Mouse (Mus musculus): ENCODE results near the gene Gm13287. TPM values are rescaled to one million over a fixed set of nuclear protein-coding genes. Genes with fewer than 3 reads are reported as not detected.

Gm13287 gene
- polyA plus RNA-seq, 1 experiment: not detected

- Histone ChIP-seq H3K4me1 (ENCODE audit: control insufficient read depth, insufficient read depth, low read length) (no peaks in the 10 kb centered on the region), H3K27ac (ENCODE audit: control insufficient read depth, insufficient read depth, low read depth, low read length) (no peak overlapping the region), H3K36me3 (ENCODE audit: control insufficient read depth, insufficient read depth, low read length) (no peaks in the 10 kb centered on the region), H3K4me3 (ENCODE audit: control insufficient read depth, low read depth, low read length) (no peak overlapping the region), H3K27me3 (ENCODE audit: control insufficient read depth, insufficient read depth, low read length) (no peaks in the 10 kb centered on the region)
- TF ChIP-seq CTCF (IDR thresholded peaks at IDR 0.05; ENCODE audit: control insufficient read depth, insufficient read depth, insufficient replicate concordance, low read depth, low read length) (no peak), POLR2A (IDR thresholded peaks at IDR 0.05; ENCODE audit: control insufficient read depth, low read depth, low read length) (no peak)
These were observed 37.0 kb downstream of the Gm13287 start for GRCm38 (mm10) chr4:88840058-88840457.

GRCm38 (mm10) chr4:88841438-88841911 lies 38.4 kb downstream of the Gm13287 start, which contains the start of gene Ifna4:
TSS of gene Ifna4 (plus strand) at chr4:88841861.
- H3K27ac ChIP-seq (ENCODE audit: control insufficient read depth, insufficient read depth, low read depth, low read length): no peak within 1 kb of the TSS
- no peak within 1 kb of the TSS for H3K4me3 ChIP-seq (ENCODE audit: control insufficient read depth, low read depth, low read length)
- no peaks in the 10 kb centered on the region for H3K4me1 ChIP-seq (ENCODE audit: control insufficient read depth, insufficient read depth, low read length)
- no peaks in the 10 kb centered on the region for H3K36me3 ChIP-seq (ENCODE audit: control insufficient read depth, insufficient read depth, low read length)
- no peak for TF ChIP-seq POLR2A (IDR thresholded peaks at IDR 0.05; ENCODE audit: control insufficient read depth, low read depth, low read length)
- TF ChIP-seq CTCF (IDR thresholded peaks at IDR 0.05; ENCODE audit: control insufficient read depth, insufficient read depth, insufficient replicate concordance, low read depth, low read length): no peak
- H3K27me3 ChIP-seq (ENCODE audit: control insufficient read depth, insufficient read depth, low read length): no peaks in the 10 kb centered on the region

- TF ChIP-seq POLR2A (IDR thresholded peaks at IDR 0.05; ENCODE audit: control insufficient read depth, low read depth, low read length) (no peak), CTCF (IDR thresholded peaks at IDR 0.05; ENCODE audit: control insufficient read depth, insufficient read depth, insufficient replicate concordance, low read depth, low read length) (no peak)
- H3K4me1 ChIP-seq (ENCODE audit: control insufficient read depth, insufficient read depth, low read length): no peaks in the 10 kb centered on the region
- H3K27ac ChIP-seq (ENCODE audit: control insufficient read depth, insufficient read depth, low read depth, low read length): no peak overlapping the region
- H3K27me3 ChIP-seq (ENCODE audit: control insufficient read depth, insufficient read depth, low read length): no peaks in the 10 kb centered on the region
- H3K36me3 ChIP-seq (ENCODE audit: control insufficient read depth, insufficient read depth, low read length): no peaks in the 10 kb centered on the region
- H3K4me3 ChIP-seq (ENCODE audit: control insufficient read depth, low read depth, low read length): no peak overlapping the region
These were observed 42.3 kb downstream of the Gm13287 start for GRCm38 (mm10) chr4:88845334-88845733.

- H3K4me3 ChIP-seq (ENCODE audit: control insufficient read depth, low read depth, low read length): no peak within 1 kb of the TSS
- no peaks in the 10 kb centered on the region for H3K27me3 ChIP-seq (ENCODE audit: control insufficient read depth, insufficient read depth, low read length)
- H3K27ac ChIP-seq (ENCODE audit: control insufficient read depth, insufficient read depth, low read depth, low read length): no peak within 1 kb of the TSS
- TF ChIP-seq CTCF (IDR thresholded peaks at IDR 0.05; ENCODE audit: control insufficient read depth, insufficient read depth, insufficient replicate concordance, low read depth, low read length) (no peak), POLR2A (IDR thresholded peaks at IDR 0.05; ENCODE audit: control insufficient read depth, low read depth, low read length) (no peak)
- no peaks in the 10 kb centered on the region for H3K4me1 ChIP-seq (ENCODE audit: control insufficient read depth, insufficient read depth, low read length)
- H3K36me3 ChIP-seq (ENCODE audit: control insufficient read depth, insufficient read depth, low read length): no peaks in the 10 kb centered on the region
These were observed 46.6 kb downstream of the Gm13287 start, which contains the start of gene Ifna1 for GRCm38 (mm10) chr4:88849698-88850097. TSS of gene Ifna1 (plus strand) at chr4:88850087.

GRCm38 (mm10) chr4:88851026-88851763 lies 48.1 kb downstream of the Gm13287 start:
- no peak overlapping the region for H3K4me3 ChIP-seq (ENCODE audit: control insufficient read depth, low read depth, low read length)
- H3K27ac ChIP-seq (ENCODE audit: control insufficient read depth, insufficient read depth, low read depth, low read length): no peak overlapping the region
- H3K36me3 ChIP-seq (ENCODE audit: control insufficient read depth, insufficient read depth, low read length): no peaks in the 10 kb centered on the region
- H3K4me1 ChIP-seq (ENCODE audit: control insufficient read depth, insufficient read depth, low read length): no peaks in the 10 kb centered on the region
- no peak for TF ChIP-seq POLR2A (IDR thresholded peaks at IDR 0.05; ENCODE audit: control insufficient read depth, low read depth, low read length)
- no peak for TF ChIP-seq CTCF (IDR thresholded peaks at IDR 0.05; ENCODE audit: control insufficient read depth, insufficient read depth, insufficient replicate concordance, low read depth, low read length)
- no peaks in the 10 kb centered on the region for H3K27me3 ChIP-seq (ENCODE audit: control insufficient read depth, insufficient read depth, low read length)

Other genes with a start within 250 kb of the Gm13287 start
- gene Ifna15, start 245.0 kb upstream of the Gm13287 start, polyA plus RNA-seq (2012; rRNA removed): not detected in 2 replicates
- gene Ifna14, start 231.5 kb upstream of the Gm13287 start, polyA plus RNA-seq (2012; rRNA removed): not detected in 2 replicates
- not detected in 2 replicates for gene Ifna9, start 210.9 kb upstream of the Gm13287 start, polyA plus RNA-seq (2012; rRNA removed)
- gene Ifna12, start 199.9 kb upstream of the Gm13287 start, polyA plus RNA-seq (2012; rRNA removed): not detected in 2 replicates
- not detected in 2 replicates for gene C87499, start 168.8 kb upstream of the Gm13287 start, polyA plus RNA-seq (2012; rRNA removed)
- not detected in 2 replicates for gene Ifna13, start 158.8 kb upstream of the Gm13287 start, polyA plus RNA-seq (2012; rRNA removed)
- not detected in 2 replicates for gene Ifna16, start 126.3 kb upstream of the Gm13287 start, polyA plus RNA-seq (2012; rRNA removed)
- not detected in 2 replicates for gene Ifna2, start 119.3 kb upstream of the Gm13287 start, polyA plus RNA-seq (2012; rRNA removed)
- gene Ifnab, start 111.9 kb upstream of the Gm13287 start, polyA plus RNA-seq (2012; rRNA removed): 0.38 and 0.62 TPM in 2 replicates
- gene Gm26566, start 81.4 kb upstream of the Gm13287 start, polyA plus RNA-seq (2012; rRNA removed): 1.1 and 1.7 TPM in 2 replicates
- gene Klhl9, start 80.8 kb upstream of the Gm13287 start, polyA plus RNA-seq (2012; rRNA removed): 5.4 TPM in 2 replicates
- gene Gm13271, start 48.4 kb upstream of the Gm13287 start, polyA plus RNA-seq (2012; rRNA removed): not detected in 2 replicates
- gene Gm13283, start 43.1 kb upstream of the Gm13287 start, polyA plus RNA-seq (2012; rRNA removed): not detected in 2 replicates
- not detected in 2 replicates for gene Gm13290, start 29.4 kb upstream of the Gm13287 start, polyA plus RNA-seq (2012; rRNA removed)
- not detected in 2 replicates for gene Gm13289, start 26.3 kb upstream of the Gm13287 start, polyA plus RNA-seq (2012; rRNA removed)
- gene Gm13272, start 23.4 kb upstream of the Gm13287 start, polyA plus RNA-seq (2012; rRNA removed): not detected in 2 replicates
- not detected in 2 replicates for gene Ifnz, start 21.1 kb upstream of the Gm13287 start, polyA plus RNA-seq (2012; rRNA removed)
- gene Gm13276, start 17.5 kb upstream of the Gm13287 start, polyA plus RNA-seq (2012; rRNA removed): not detected in 2 replicates
- gene Gm13277, start 14.6 kb upstream of the Gm13287 start, polyA plus RNA-seq (2012; rRNA removed): not detected in 2 replicates
- gene Gm13278, start 11.7 kb upstream of the Gm13287 start, polyA plus RNA-seq (2012; rRNA removed): not detected in 2 replicates
- not detected in 2 replicates for gene Gm13275, start 8.8 kb upstream of the Gm13287 start, polyA plus RNA-seq (2012; rRNA removed)
- not detected in 2 replicates for gene Gm13279, start 5.9 kb upstream of the Gm13287 start, polyA plus RNA-seq (2012; rRNA removed)
- not detected in 2 replicates for gene Gm13285, start 3.6 kb upstream of the Gm13287 start, polyA plus RNA-seq (2012; rRNA removed)
- gene Gm13288, start 2.3 kb downstream of the Gm13287 start, polyA plus RNA-seq (2012; rRNA removed): not detected in 2 replicates
- not detected in 2 replicates for gene Ifna7, start 13.0 kb downstream of the Gm13287 start, polyA plus RNA-seq (2012; rRNA removed)
- not detected in 2 replicates for gene Ifna11, start 16.7 kb downstream of the Gm13287 start, polyA plus RNA-seq (2012; rRNA removed)
- gene Ifna6, start 24.2 kb downstream of the Gm13287 start, polyA plus RNA-seq (2012; rRNA removed): not detected in 2 replicates
- gene Ifna5, start 32.3 kb downstream of the Gm13287 start, polyA plus RNA-seq (2012; rRNA removed): not detected in 2 replicates
- not detected in 2 replicates for gene Ifna4, start 38.6 kb downstream of the Gm13287 start, polyA plus RNA-seq (2012; rRNA removed)
- not detected in 2 replicates for gene Ifna1, start 46.8 kb downstream of the Gm13287 start, polyA plus RNA-seq (2012; rRNA removed)
- not detected in 2 replicates for gene Ifne, start 76.9 kb downstream of the Gm13287 start, polyA plus RNA-seq (2012; rRNA removed)